Mouse (Mus musculus) stomach, postnatal 0 days (tissue): ENCODE measurements around the gene Klk1b5.
"Not testable (repeated sequence)": the region's sequence is repeated elsewhere in the genome, so short reads cannot be mapped to it uniquely, and the experiment has no call there.

Experiments
- CTCF ChIP-seq: IDR thresholded peaks from 2 replicates; pipeline ENCODE4 v1.5.1; 2016; ENCODE audit warnings: antibody characterized with exemption, low read depth, mild to moderate bottlenecking, moderate library complexity
- EP300 ChIP-seq: optimal IDR thresholded peaks from 2 replicates; pipeline ENCODE3; 2016; ENCODE audit warnings: antibody characterized with exemption

DNA sequence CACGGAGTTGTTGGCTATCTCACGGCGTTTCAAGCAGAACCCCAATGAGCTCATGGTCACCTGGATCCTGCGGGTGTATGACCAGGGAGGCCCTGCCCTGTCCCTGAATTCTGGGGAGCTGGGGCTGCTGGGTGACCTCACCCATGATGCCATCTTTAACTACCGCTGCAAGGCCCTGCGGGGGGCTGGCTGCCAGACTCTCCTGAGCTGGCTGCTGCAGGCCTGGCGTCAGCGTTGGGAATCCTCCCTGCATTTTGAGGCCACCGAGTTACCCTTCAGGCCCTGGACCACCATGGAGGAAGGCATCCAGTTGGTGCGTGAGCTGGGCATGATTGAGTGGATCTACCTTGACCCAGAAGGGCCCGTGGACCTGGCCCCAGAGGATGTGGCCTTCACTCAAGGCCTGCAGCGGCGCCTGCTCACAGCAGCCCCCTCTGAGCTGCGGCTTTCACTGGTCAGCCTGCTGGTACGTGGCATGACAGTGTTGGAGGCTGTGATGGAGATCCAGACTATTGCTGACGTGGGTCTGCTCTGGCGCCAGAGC lies 35.1 kb downstream of the Klk1b5 start:
- not testable (repeated sequence) for TF ChIP-seq EP300, CTCF
